Mouse (Mus musculus) testis, adult 2 months (tissue): ENCODE results near the gene Ulk4. TPM values are rescaled to one million over a fixed set of nuclear protein-coding genes. Genes with fewer than 3 reads are reported as not detected.
"Not testable (repeated sequence)": the region's sequence is repeated elsewhere in the genome, so short reads cannot be mapped to it uniquely, and the experiment has no call there.

ENCODE experiments used
- H3K27ac ChIP-seq: fragments of 200-500 bp; 2 replicates; pipeline ENCODE4 v1.5.1; 2012; ENCODE audit warnings: low read depth, low read length; ENCODE audit not compliant: control insufficient read depth, insufficient read depth
- H3K27me3 ChIP-seq: fragments of 200-500 bp; 2 replicates; pipeline ENCODE4 v1.6.1; 2012; ENCODE audit warnings: mild to moderate bottlenecking, low read length, moderate library complexity; ENCODE audit not compliant: control insufficient read depth, insufficient read depth
- H3K36me3 ChIP-seq: fragments of 200-500 bp; 2 replicates; pipeline ENCODE4 v1.6.1; 2012; ENCODE audit warnings: mild to moderate bottlenecking, low read length; ENCODE audit not compliant: control insufficient read depth, insufficient read depth
- H3K4me1 ChIP-seq: fragments of 200-500 bp; 2 replicates; pipeline ENCODE4 v1.6.1; 2012; ENCODE audit warnings: low read length; ENCODE audit not compliant: control insufficient read depth, insufficient read depth
- H3K4me3 ChIP-seq: fragments of 200-500 bp; 2 replicates; pipeline ENCODE4 v1.5.1; 2012; ENCODE audit warnings: low read depth, mild to moderate bottlenecking, low read length, moderate library complexity, mixed read lengths; ENCODE audit not compliant: control insufficient read depth
- CTCF ChIP-seq: fragments of 200-500 bp; IDR thresholded peaks from 2 replicates; pipeline ENCODE4 v1.5.1; 2012; ENCODE audit warnings: low read depth, mild to moderate bottlenecking, inconsistent platforms, low read length, moderate library complexity; ENCODE audit not compliant: control insufficient read depth, insufficient read depth, insufficient replicate concordance
- POLR2A ChIP-seq: fragments of 200-500 bp; IDR thresholded peaks from 2 replicates; pipeline ENCODE4 v1.6.1; 2012; ENCODE audit warnings: low read depth, mild to moderate bottlenecking, inconsistent platforms, low read length, moderate library complexity; ENCODE audit not compliant: control insufficient read depth
- polyA plus RNA-seq: library from polyadenylated mRNA; depleted of rRNA; stranded (reverse); fragments of >200 nt; gene quantifications from 2 replicates; pipeline ENCODE4 v1.2.3, GENCODE M21; 2012

The Ulk4 gene
- polyA plus RNA-seq, 1 experiment: 291 TPM

DNA sequence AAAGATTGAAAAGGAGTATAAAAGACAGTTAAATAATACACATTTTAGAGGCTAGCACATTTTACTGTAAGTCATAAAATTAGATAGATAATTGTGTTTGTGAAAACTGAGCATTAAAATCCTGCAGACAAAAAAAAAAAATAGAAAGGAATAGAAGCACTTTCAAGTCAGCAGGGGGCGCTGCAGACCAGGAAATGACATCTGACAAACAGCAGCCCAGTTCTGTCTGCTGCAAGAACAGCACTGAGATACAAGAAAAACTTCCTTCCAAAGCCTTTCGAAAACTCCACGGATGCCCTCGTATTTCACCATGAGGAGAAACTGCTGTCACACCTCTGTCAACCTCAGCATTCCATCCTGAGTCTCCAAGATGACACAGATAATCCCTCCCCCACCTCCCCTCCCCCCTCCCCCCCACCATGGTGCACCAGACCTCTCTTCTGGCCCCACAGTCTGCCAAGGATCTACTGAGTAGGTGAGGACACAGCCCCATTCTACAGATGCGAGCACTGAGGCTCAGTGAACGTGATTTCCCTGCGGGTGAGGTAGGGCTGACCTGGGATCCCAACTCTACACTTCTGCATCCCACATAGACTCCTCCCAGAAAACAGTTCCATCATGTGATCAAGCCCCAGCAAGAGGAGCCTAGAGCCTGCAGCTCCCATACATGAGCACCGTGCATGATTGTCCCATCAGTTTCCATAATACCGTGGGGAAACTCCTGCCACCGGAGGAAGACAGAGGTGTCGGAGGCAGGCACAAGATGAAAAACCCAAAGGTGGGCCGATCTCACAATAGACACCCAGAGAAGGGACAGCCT lies 28.8 kb downstream of the Ulk4 start:
- no peak overlapping the region for H3K4me3 ChIP-seq
- peak; percentile 51; the same call in 1 of the 2 replicates for TF ChIP-seq CTCF
- no peak for TF ChIP-seq POLR2A

DNA sequence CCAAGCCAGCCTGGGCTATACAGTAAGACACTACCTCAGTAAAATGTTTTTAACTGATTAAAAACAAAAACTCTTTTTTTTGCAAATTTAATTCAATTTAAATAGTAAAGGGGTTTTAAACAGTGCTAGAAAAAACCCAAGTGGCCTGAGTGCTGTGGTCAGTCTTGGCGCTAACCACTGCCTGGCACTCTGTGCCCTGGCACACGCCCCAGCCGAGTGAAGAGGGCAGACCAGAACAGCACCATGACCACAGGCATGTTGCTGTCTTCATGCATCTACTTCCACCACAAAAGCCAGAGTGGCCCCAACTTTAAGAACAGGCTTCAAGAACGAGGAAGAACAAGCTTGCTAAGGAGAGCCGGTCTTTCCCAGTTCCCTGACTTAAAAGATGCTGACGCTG lies 29.9 kb downstream of the Ulk4 start:
- peaks cover 3% of the 10 kb centered on the region for H3K36me3 ChIP-seq
- H3K4me1 ChIP-seq: no peaks in the 10 kb centered on the region
- TF ChIP-seq POLR2A (no peak), CTCF (no peak)
- no peak overlapping the region for H3K27ac ChIP-seq
- H3K4me3 ChIP-seq: no peak overlapping the region
- H3K27me3 ChIP-seq: no peaks in the 10 kb centered on the region

More for the DNA sequence above, 28.8 kb downstream of the Ulk4 start:
- Histone ChIP-seq H3K4me1 (no peaks in the 10 kb centered on the region), H3K27ac (no peak overlapping the region), H3K27me3 (no peaks in the 10 kb centered on the region), H3K36me3 (peaks cover 3% of the 10 kb centered on the region)

- no peaks in the 10 kb centered on the region for H3K27me3 ChIP-seq
- no peaks in the 10 kb centered on the region for H3K4me1 ChIP-seq
- no peak overlapping the region for H3K4me3 ChIP-seq
- no peak overlapping the region for H3K27ac ChIP-seq
- no peaks in the 10 kb centered on the region for H3K36me3 ChIP-seq
- TF ChIP-seq POLR2A (no peak), CTCF (no peak)
Measured at GRCm38 (mm10) chr9:121242331-121242730, 34.7 kb downstream of the Ulk4 start.

DNA sequence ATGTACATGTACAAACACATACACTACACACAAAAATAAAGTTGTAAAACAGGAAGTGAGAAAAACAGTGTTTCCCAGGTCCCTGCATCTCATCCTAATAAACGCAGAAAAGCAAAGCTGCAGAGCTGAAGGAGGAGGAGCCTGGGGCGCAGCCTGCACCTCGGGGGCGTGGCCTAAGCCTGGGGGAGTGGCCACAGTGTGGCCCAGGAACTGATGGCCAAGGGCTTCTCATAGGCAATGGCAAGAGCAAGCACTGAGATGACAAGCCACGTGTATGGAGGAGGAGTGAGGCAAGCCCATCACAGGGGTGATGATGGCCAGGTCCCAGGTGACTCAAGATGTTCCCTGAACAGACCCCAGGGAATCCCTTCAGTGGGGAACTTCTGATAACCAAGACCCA lies 35.2 kb downstream of the Ulk4 start:
- H3K27me3 ChIP-seq: no peaks in the 10 kb centered on the region
- no peak overlapping the region for H3K27ac ChIP-seq
- H3K4me3 ChIP-seq: no peak overlapping the region
- H3K4me1 ChIP-seq: no peaks in the 10 kb centered on the region
- no peak for TF ChIP-seq CTCF
- no peak for TF ChIP-seq POLR2A
- H3K36me3 ChIP-seq: no peaks in the 10 kb centered on the region

- Histone ChIP-seq H3K4me1 (no peaks in the 10 kb centered on the region), H3K36me3 (no peaks in the 10 kb centered on the region), H3K4me3 (no peak overlapping the region), H3K27ac (no peak overlapping the region), H3K27me3 (no peaks in the 10 kb centered on the region)
- TF ChIP-seq CTCF: no peak
- no peak for TF ChIP-seq POLR2A
Measured at GRCm38 (mm10) chr9:121241366-121241765, 35.6 kb downstream of the Ulk4 start.

DNA sequence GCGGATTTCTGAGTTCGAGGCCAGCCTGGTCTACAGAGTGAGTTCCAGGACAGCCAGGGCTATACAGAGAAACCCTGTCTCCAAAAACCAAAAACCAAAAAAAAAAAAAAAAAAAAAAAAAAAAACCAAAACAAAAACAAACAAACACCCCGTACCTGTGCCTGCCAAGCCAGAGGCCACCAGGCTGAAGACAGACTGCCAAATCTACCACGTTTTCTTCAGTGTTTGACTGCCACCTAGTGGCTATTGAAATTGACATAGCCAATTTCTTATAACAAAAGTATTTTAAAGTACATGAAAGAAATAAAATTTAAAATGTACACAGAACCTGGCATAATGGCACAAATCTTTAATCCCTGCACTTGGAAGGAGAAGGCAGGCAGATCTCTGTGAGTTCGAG lies 36.8 kb downstream of the Ulk4 start:
- not testable (repeated sequence) for H3K36me3 ChIP-seq, H3K4me3 ChIP-seq, H3K27me3 ChIP-seq, H3K4me1 ChIP-seq, H3K27ac ChIP-seq

GRCm38 (mm10) chr9:121239571-121239970 lies 37.4 kb downstream of the Ulk4 start:
- H3K4me1 ChIP-seq: no peaks in the 10 kb centered on the region
- no peak for TF ChIP-seq POLR2A
- no peak for TF ChIP-seq CTCF
- H3K4me3 ChIP-seq: no peak overlapping the region
- no peak overlapping the region for H3K27ac ChIP-seq
- H3K27me3 ChIP-seq: no peaks in the 10 kb centered on the region
- no peaks in the 10 kb centered on the region for H3K36me3 ChIP-seq
